Mouse (Mus musculus) testis, adult 2 months (tissue): ENCODE measurements around the gene Nme2.

ENCODE experiments used
- CTCF ChIP-seq: fragments of 200-500 bp; IDR thresholded peaks from 2 replicates; pipeline ENCODE4 v1.5.1; 2012; ENCODE audit warnings: low read depth, mild to moderate bottlenecking, inconsistent platforms, low read length, moderate library complexity; ENCODE audit not compliant: control insufficient read depth, insufficient read depth, insufficient replicate concordance
- POLR2A ChIP-seq: fragments of 200-500 bp; IDR thresholded peaks from 2 replicates; pipeline ENCODE4 v1.6.1; 2012; ENCODE audit warnings: low read depth, mild to moderate bottlenecking, inconsistent platforms, low read length, moderate library complexity; ENCODE audit not compliant: control insufficient read depth

DNA sequence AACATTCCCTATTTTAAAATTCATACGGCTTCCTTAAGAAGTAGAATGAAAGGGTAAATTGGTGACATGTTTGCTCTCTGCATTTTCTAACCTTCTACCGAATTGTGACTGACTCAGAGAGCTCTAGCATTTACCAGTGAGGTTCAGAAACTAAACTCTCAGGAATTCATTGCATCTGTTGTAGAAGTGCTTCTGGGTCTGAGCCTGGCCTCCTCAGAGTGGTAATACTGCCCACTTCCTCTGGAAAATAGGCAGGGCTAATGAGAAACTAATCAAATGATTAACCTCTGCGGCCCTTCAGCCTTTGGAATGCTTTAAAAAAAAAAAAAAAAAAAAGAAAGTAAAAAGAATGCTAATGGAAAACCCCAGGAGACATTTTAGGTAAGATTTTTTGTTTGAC lies 11.1 kb downstream of the Nme2 start:
- no peak for TF ChIP-seq POLR2A
- no peak for TF ChIP-seq CTCF
